Mouse (Mus musculus): ENCODE measurements around the gene Dcbld2. TPM values are rescaled to one million over a fixed set of nuclear protein-coding genes. Genes with fewer than 3 reads are reported as not detected.

The Dcbld2 gene
- polyA plus RNA-seq, 1 experiment: 7.8 TPM

- Histone ChIP-seq H3K4me3 (ENCODE audit: insufficient read depth, low read depth, low read length) (no peak overlapping the region), H3K27ac (replicated peaks; ENCODE audit: low read depth, low read length) (no peak overlapping the region), H3K4me1 (ENCODE audit: control insufficient read depth, insufficient read depth, insufficient read length, low read length) (no peaks in the 10 kb centered on the region)
Observed at GRCm38 (mm10) chr16:58460386-58460785, 52.1 kb downstream of the Dcbld2 start.

- no peak overlapping the region for H3K27ac ChIP-seq (replicated peaks; ENCODE audit: low read depth, low read length)
- no peak overlapping the region for H3K4me3 ChIP-seq (ENCODE audit: insufficient read depth, low read depth, low read length)
- no peaks in the 10 kb centered on the region for H3K4me1 ChIP-seq (ENCODE audit: control insufficient read depth, insufficient read depth, insufficient read length, low read length)
Observed at GRCm38 (mm10) chr16:58461856-58462518, 53.7 kb downstream of the Dcbld2 start.

- Histone ChIP-seq H3K4me1 (ENCODE audit: control insufficient read depth, insufficient read depth, insufficient read length, low read length) (no peaks in the 10 kb centered on the region), H3K4me3 (ENCODE audit: insufficient read depth, low read depth, low read length) (no peak overlapping the region), H3K27ac (replicated peaks; ENCODE audit: low read depth, low read length) (no peak overlapping the region)
Observed at GRCm38 (mm10) chr16:58462519-58462918, 54.3 kb downstream of the Dcbld2 start.

GRCm38 (mm10) chr16:58464051-58464450 lies 55.8 kb downstream of the Dcbld2 start:
- Histone ChIP-seq H3K4me1 (ENCODE audit: control insufficient read depth, insufficient read depth, insufficient read length, low read length) (no peaks in the 10 kb centered on the region), H3K4me3 (ENCODE audit: insufficient read depth, low read depth, low read length) (no peak overlapping the region), H3K27ac (replicated peaks; ENCODE audit: low read depth, low read length) (no peak overlapping the region)

GRCm38 (mm10) chr16:58465412-58465811 lies 57.2 kb downstream of the Dcbld2 start:
- Histone ChIP-seq H3K4me3 (ENCODE audit: insufficient read depth, low read depth, low read length) (no peak overlapping the region), H3K4me1 (ENCODE audit: control insufficient read depth, insufficient read depth, insufficient read length, low read length) (no peaks in the 10 kb centered on the region), H3K27ac (replicated peaks; ENCODE audit: low read depth, low read length) (no peak overlapping the region)

- Histone ChIP-seq H3K4me3 (ENCODE audit: insufficient read depth, low read depth, low read length) (no peak overlapping the region), H3K27ac (replicated peaks; ENCODE audit: low read depth, low read length) (no peak overlapping the region), H3K4me1 (ENCODE audit: control insufficient read depth, insufficient read depth, insufficient read length, low read length) (peaks cover 2% of the 10 kb centered on the region; the same call in 1 of the 2 replicates)
Observed at GRCm38 (mm10) chr16:58470061-58470460, 61.8 kb downstream of the Dcbld2 start.

- no peak overlapping the region for H3K4me3 ChIP-seq (ENCODE audit: insufficient read depth, low read depth, low read length)
- peaks cover 2% of the 10 kb centered on the region; the same call in 1 of the 2 replicates for H3K4me1 ChIP-seq (ENCODE audit: control insufficient read depth, insufficient read depth, insufficient read length, low read length)
- H3K27ac ChIP-seq (replicated peaks; ENCODE audit: low read depth, low read length): no peak overlapping the region
Observed at GRCm38 (mm10) chr16:58470841-58471240, 62.6 kb downstream of the Dcbld2 start.

GRCm38 (mm10) chr16:58474875-58475274 lies 66.6 kb downstream of the Dcbld2 start:
- H3K27ac ChIP-seq (replicated peaks; ENCODE audit: low read depth, low read length): no peak overlapping the region
- peaks cover 4% of the 10 kb centered on the region; the same call in 1 of the 2 replicates for H3K4me1 ChIP-seq (ENCODE audit: control insufficient read depth, insufficient read depth, insufficient read length, low read length)
- H3K4me3 ChIP-seq (ENCODE audit: insufficient read depth, low read depth, low read length): no peak overlapping the region

GRCm38 (mm10) chr16:58475544-58476154 lies 67.4 kb downstream of the Dcbld2 start:
- Histone ChIP-seq H3K4me3 (ENCODE audit: insufficient read depth, low read depth, low read length) (no peak overlapping the region), H3K27ac (replicated peaks; ENCODE audit: low read depth, low read length) (peak overlapping the region; percentile 38; the same call in 1 of the 2 replicates), H3K4me1 (ENCODE audit: control insufficient read depth, insufficient read depth, insufficient read length, low read length) (peaks cover 4% of the 10 kb centered on the region; the same call in 1 of the 2 replicates)

- H3K4me1 ChIP-seq (ENCODE audit: control insufficient read depth, insufficient read depth, insufficient read length, low read length): peaks cover 7% of the 10 kb centered on the region
- peak overlapping the region; percentile 57 for H3K27ac ChIP-seq (replicated peaks; ENCODE audit: low read depth, low read length)
- H3K4me3 ChIP-seq (ENCODE audit: insufficient read depth, low read depth, low read length): no peak overlapping the region
Observed at GRCm38 (mm10) chr16:58476363-58476762, 68.1 kb downstream of the Dcbld2 start.

- Histone ChIP-seq H3K27ac (replicated peaks; ENCODE audit: low read depth, low read length) (no peak overlapping the region), H3K4me3 (ENCODE audit: insufficient read depth, low read depth, low read length) (no peak overlapping the region), H3K4me1 (ENCODE audit: control insufficient read depth, insufficient read depth, insufficient read length, low read length) (peaks cover 23% of the 10 kb centered on the region)
Observed at GRCm38 (mm10) chr16:58479898-58480448, 71.7 kb downstream of the Dcbld2 start.

- Histone ChIP-seq H3K27ac (replicated peaks; ENCODE audit: low read depth, low read length) (peak overlapping the region; percentile 76), H3K4me3 (ENCODE audit: insufficient read depth, low read depth, low read length) (no peak overlapping the region), H3K4me1 (ENCODE audit: control insufficient read depth, insufficient read depth, insufficient read length, low read length) (peaks cover 21% of the 10 kb centered on the region)
Observed at GRCm38 (mm10) chr16:58481219-58481905, 73.1 kb downstream of the Dcbld2 start.

- peaks cover 21% of the 10 kb centered on the region for H3K4me1 ChIP-seq (ENCODE audit: control insufficient read depth, insufficient read depth, insufficient read length, low read length)
- H3K4me3 ChIP-seq (ENCODE audit: insufficient read depth, low read depth, low read length): no peak overlapping the region
- H3K27ac ChIP-seq (replicated peaks; ENCODE audit: low read depth, low read length): peak overlapping the region; percentile 76
Observed at GRCm38 (mm10) chr16:58481906-58482270, 73.6 kb downstream of the Dcbld2 start.

- Histone ChIP-seq H3K4me3 (ENCODE audit: insufficient read depth, low read depth, low read length) (no peak overlapping the region), H3K4me1 (ENCODE audit: control insufficient read depth, insufficient read depth, insufficient read length, low read length) (peaks cover 21% of the 10 kb centered on the region), H3K27ac (replicated peaks; ENCODE audit: low read depth, low read length) (peak overlapping the region; percentile 76)
Observed at GRCm38 (mm10) chr16:58482296-58482695, 74.1 kb downstream of the Dcbld2 start.

GRCm38 (mm10) chr16:58487861-58488260 lies 79.6 kb downstream of the Dcbld2 start:
- Histone ChIP-seq H3K4me1 (ENCODE audit: control insufficient read depth, insufficient read depth, insufficient read length, low read length) (peaks cover 3% of the 10 kb centered on the region), H3K27ac (replicated peaks; ENCODE audit: low read depth, low read length) (no peak overlapping the region), H3K4me3 (ENCODE audit: insufficient read depth, low read depth, low read length) (no peak overlapping the region)

Measured in brown adipose tissue, adult 24 weeks (tissue).